Mouse (Mus musculus) left cerebral cortex, postnatal 14 days (tissue): ENCODE measurements around the gene Pla1a. TPM values are rescaled to one million over a fixed set of nuclear protein-coding genes. Genes with fewer than 3 reads are reported as not detected.

Experiments
- DNase-seq, 2 experiments: peaks; one replicate each; pipeline ENCODE4 v3.0.0; 2021 to 2022; ENCODE audit warnings: low spot score in 2 of 2, mixed read lengths in 1 of 2
- intact Hi-C: fragments of 180-260 bp; cut with DNase I; formaldehyde crosslinking; loops from one replicate; pipeline ENCODE4 v1.15.1; 2025
- total RNA-seq, 2 experiments: library from RNA; stranded (reverse); gene quantifications; 2 replicates each; pipeline ENCODE4 v1.2.3; 2021

Pla1a gene
- total RNA-seq, 2 experiments from 2014 or later: 0.57 to 1.3 TPM

GRCm38 (mm10) chr16:38374379-38375140 is 58.4 kb downstream of the Pla1a start:
- intact Hi-C loops: loop anchor here (10.0 kb wide), 1 partner anchor 110 kb away; no protein-coding TSS in a partner anchor
- DNase-seq: no peak

GRCm38 (mm10) chr16:38373941-38374340 is 59.0 kb downstream of the Pla1a start:
- intact Hi-C loops: loop anchor here (10.0 kb wide), 1 partner anchor 111 kb away; no protein-coding TSS in a partner anchor
- no peak for DNase-seq

- no peak for DNase-seq
- intact Hi-C loops: loop anchor here (10.0 kb wide), 1 partner anchor 111 kb away; no protein-coding TSS in a partner anchor
These were observed 59.5 kb downstream of the Pla1a start for GRCm38 (mm10) chr16:38373439-38373838.

- no peak for DNase-seq
- intact Hi-C loops: loop anchor here (10.0 kb wide), 1 partner anchor 112 kb away; no protein-coding TSS in a partner anchor
These were observed 60.1 kb downstream of the Pla1a start for GRCm38 (mm10) chr16:38372876-38373275.

- no peak for DNase-seq
- intact Hi-C loops: loop anchor here (10.0 kb wide), 1 partner anchor 113 kb away; no protein-coding TSS in a partner anchor
These were observed 61.1 kb downstream of the Pla1a start for GRCm38 (mm10) chr16:38371705-38372296.

GRCm38 (mm10) chr16:38370633-38371374 is 62.1 kb downstream of the Pla1a start:
- DNase-seq: no peak
- intact Hi-C loops: loop anchor here (10.0 kb wide), 1 partner anchor 114 kb away; no protein-coding TSS in a partner anchor

- intact Hi-C loops: loop anchor here (10.0 kb wide), 1 partner anchor 115 kb away; no protein-coding TSS in a partner anchor
- no peak for DNase-seq
These were observed 62.9 kb downstream of the Pla1a start for GRCm38 (mm10) chr16:38369992-38370484.

- intact Hi-C loops: no loop called here
These were observed 63.5 kb downstream of the Pla1a start for GRCm38 (mm10) chr16:38369431-38369830.

GRCm38 (mm10) chr16:38369000-38369399 is 63.9 kb downstream of the Pla1a start:
- DNase-seq: no peak
- intact Hi-C loops: no loop called here

More at GRCm38 (mm10) chr16:38369431-38369830, 63.5 kb downstream of the Pla1a start:
- DNase-seq: no peak

GRCm38 (mm10) chr16:38368336-38368735 is 64.6 kb downstream of the Pla1a start:
- intact Hi-C loops: no loop called here
- DNase-seq: peak; percentile 76 to 88

- DNase-seq: peak in 1 of 2 experiments; percentile 17
- intact Hi-C loops: no loop called here
These were observed 66.7 kb downstream of the Pla1a start for GRCm38 (mm10) chr16:38366231-38366630.

GRCm38 (mm10) chr16:38365390-38365789 is 67.6 kb downstream of the Pla1a start:
- no peak for DNase-seq
- intact Hi-C loops: no loop called here

- intact Hi-C loops: no loop called here
- DNase-seq: no peak
These were observed 69.3 kb downstream of the Pla1a start for GRCm38 (mm10) chr16:38363657-38364056.

- DNase-seq: no peak
- intact Hi-C loops: no loop called here
These were observed 69.7 kb downstream of the Pla1a start for GRCm38 (mm10) chr16:38363256-38363595.

GRCm38 (mm10) chr16:38362493-38363255 is 70.3 kb downstream of the Pla1a start:
- DNase-seq: no peak
- intact Hi-C loops: no loop called here

GRCm38 (mm10) chr16:38361933-38362332 is 71.0 kb downstream of the Pla1a start, which contains the start of gene Popdc2:
Gene Popdc2 (plus strand): TSS chr16:38362209.
- intact Hi-C loops: no loop called here
- no peak for DNase-seq

- intact Hi-C loops: no loop called here
- no peak for DNase-seq
These were observed 72.6 kb downstream of the Pla1a start for GRCm38 (mm10) chr16:38360317-38360716.

- intact Hi-C loops: no loop called here
- DNase-seq: no peak
These were observed 73.1 kb downstream of the Pla1a start for GRCm38 (mm10) chr16:38359857-38360256.

GRCm38 (mm10) chr16:38359241-38359640 is 73.7 kb downstream of the Pla1a start:
- no peak for DNase-seq
- intact Hi-C loops: no loop called here
